Mouse (Mus musculus) hindbrain, embryonic 10.5 days (tissue): Measurements from ENCODE around the gene Utp11. TPM values are rescaled to one million over a fixed set of nuclear protein-coding genes. Genes with fewer than 3 reads are reported as not detected.
A peak's percentile ranks its signal among the peaks of the same experiment; 100 is the strongest.

Source experiments
- DNase-seq: peaks from one replicate; pipeline ENCODE4 v3.0.0-alpha.2; 2017; ENCODE audit warnings: low spot score
- H3K27ac ChIP-seq: fragments of 300-500 bp; sonication (generic); 2 replicates; pipeline ENCODE4 v1.5.1; 2016; ENCODE audit warnings: mild to moderate bottlenecking, moderate library complexity
- H3K27me3 ChIP-seq: fragments of 300-500 bp; sonication (generic); 2 replicates; pipeline ENCODE4 v1.6.1; 2016; ENCODE audit warnings: mild to moderate bottlenecking; ENCODE audit not compliant: poor library complexity, insufficient read depth, severe bottlenecking
- H3K36me3 ChIP-seq: fragments of 300-500 bp; sonication (generic); 2 replicates; pipeline ENCODE4 v1.6.1; 2016; ENCODE audit warnings: mild to moderate bottlenecking, moderate library complexity
- H3K4me1 ChIP-seq: fragments of 300-500 bp; sonication (generic); replicated peaks from 2 replicates; pipeline ENCODE4 v1.6.1; 2016; ENCODE audit warnings: mild to moderate bottlenecking
- H3K4me3 ChIP-seq: fragments of 300-500 bp; sonication (generic); 2 replicates; pipeline ENCODE4 v1.5.1; 2016; ENCODE audit warnings: mild to moderate bottlenecking, moderate library complexity
- H3K9me3 ChIP-seq: fragments of 300-500 bp; sonication (generic); 2 replicates; pipeline ENCODE4 v1.6.1; 2016; ENCODE audit warnings: mild to moderate bottlenecking, moderate library complexity
- WGBS: fragments of 180-500 bp; shearing (Covaris S2); methylation state at CpG from one replicate; pipeline ENCODE4 v1.1.7; 2016; 5-methylcytosine and 5-hydroxymethylcytosine counted together
- polyA plus RNA-seq: library from polyadenylated mRNA; unstranded; fragments of >200 nt; fragmentation: Nextera tagmentation; extraction: Ambion mirVana; gene quantifications from 2 replicates; pipeline ENCODE4 v1.2.1, GENCODE M21; 2016

Utp11 gene
- polyA plus RNA-seq, 1 experiment from 2014 or later, result 62.8 TPM

DNA sequence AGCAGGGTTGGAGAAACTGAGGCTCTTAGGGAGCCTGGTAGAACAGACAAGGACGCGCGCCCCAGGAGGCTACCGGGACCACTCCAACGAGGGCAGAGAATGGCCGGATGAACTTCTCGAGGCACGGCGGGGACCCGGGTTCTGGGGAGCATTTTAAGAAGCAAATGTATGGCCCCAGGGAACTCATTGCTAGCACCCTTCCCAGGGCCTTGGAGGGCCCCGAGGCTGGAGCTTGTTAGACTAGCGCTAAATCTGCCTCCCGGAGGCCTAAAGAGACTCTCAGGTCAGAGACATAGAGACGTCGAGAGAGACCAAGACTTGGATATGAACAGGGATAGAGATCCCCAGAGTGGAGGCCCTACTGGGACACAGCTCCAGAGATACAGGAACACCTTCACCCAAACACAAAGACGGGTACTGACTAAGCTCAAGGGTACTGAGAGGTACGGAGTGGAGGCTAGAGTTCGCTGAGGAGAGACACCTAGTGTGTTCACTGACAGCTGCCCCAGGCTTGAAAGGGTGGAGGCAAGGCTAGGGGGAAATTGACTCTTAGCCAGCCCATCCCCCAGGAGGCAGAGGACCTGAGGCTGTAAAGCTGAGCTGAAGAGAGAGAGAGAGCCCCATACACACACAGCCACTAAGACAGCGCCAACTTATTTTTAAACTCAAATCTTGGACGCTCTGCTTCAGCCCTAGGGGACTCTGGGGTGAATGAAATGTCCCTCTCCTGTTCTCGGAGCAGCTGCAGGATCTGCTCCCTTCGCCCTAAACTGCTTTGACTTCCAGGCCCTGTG lies 7.8 kb upstream of the Utp11 start:
- no peaks in the 10 kb centered on the region for H3K9me3 ChIP-seq
- peak; percentile 37 for DNase-seq
- peak overlapping the region; percentile 91 for H3K4me3 ChIP-seq
- H3K27me3 ChIP-seq, result peaks cover 64% of the 10 kb centered on the region
- WGBS, result 3% methylated on average over 22 of the region's 22 CpGs
- H3K4me1 ChIP-seq, result peaks cover 69% of the 10 kb centered on the region
- H3K27ac ChIP-seq, result peak overlapping the region; percentile 89
- H3K36me3 ChIP-seq, result peaks cover 3% of the 10 kb centered on the region; the same call in 1 of the 2 replicates

DNA sequence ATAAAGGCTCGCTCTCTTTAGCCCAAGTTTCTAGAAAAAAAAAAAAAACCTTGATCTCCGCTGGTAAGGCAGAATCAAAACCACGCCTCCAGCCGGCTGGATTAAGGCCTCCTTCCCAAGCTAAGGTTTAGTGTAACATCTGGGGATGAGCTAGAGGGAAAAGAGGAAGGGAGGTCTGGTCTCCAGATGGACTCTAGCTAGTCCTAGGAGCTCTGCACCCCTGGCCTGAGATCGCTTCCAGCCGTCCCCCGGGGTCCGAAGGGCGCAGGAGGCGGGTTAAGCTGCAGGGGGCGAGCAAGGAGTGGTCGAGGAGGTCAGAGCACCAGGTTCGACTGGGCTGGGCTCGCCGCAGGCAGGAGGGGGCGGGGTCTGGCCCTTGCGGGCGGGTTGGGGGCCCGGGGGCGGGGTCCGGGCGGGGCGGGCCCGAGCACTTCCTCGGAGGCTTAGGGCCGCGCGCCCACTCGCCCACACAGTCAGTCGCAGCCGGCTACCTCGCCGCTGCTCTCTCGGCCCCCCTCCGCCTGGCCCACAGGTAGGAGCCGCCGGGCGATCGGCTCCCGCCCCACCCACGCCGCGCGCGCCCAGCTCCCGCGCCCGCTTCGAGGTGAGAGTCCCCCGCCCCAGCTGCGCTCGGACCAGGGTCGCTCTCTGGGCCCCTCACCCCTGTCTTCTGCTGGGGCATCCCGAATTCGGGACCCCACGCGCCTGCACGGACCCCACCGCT lies 7.0 kb upstream of the Utp11 start, which contains the start of gene Fhl3:
Gene Fhl3, plus strand, starts transcription at position 454 of the 724 bp plus-strand sequence.
- WGBS, result under 1% methylated on average over 54 of the region's 59 CpGs
- peak within 1 kb of the TSS; percentile 91 for H3K4me3 ChIP-seq
- no peaks in the 10 kb centered on the region for H3K36me3 ChIP-seq
- peak within 1 kb of the TSS; percentile 89 for H3K27ac ChIP-seq
- peaks cover 68% of the 10 kb centered on the region for H3K4me1 ChIP-seq
- peaks cover 64% of the 10 kb centered on the region for H3K27me3 ChIP-seq
- peak; percentile 80 for DNase-seq
- no peaks in the 10 kb centered on the region for H3K9me3 ChIP-seq

DNA sequence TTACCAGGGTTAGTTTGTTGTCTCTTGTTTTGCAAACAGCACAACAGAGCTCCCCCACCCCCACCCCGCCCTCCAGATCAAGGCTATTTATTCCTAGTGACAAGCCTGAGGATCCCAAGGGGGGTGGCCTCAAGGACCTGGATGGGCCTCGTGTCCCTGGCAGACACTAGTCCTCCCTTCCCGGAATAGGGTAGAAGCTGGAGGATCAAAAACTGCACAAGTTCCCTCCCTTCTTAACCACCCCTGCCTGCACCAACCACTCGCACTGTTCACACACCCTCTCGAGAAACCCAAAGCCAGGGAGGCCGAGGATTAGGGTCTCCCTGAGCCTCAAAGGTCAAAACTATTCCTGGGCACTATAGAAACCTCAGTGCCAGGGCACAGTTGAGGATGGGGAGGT lies 6.4 kb upstream of the Utp11 start:
- H3K27me3 ChIP-seq, result peaks cover 68% of the 10 kb centered on the region
- H3K27ac ChIP-seq, result peak overlapping the region; percentile 89; the same call in 1 of the 2 replicates
- no peak for DNase-seq
- H3K9me3 ChIP-seq, result no peaks in the 10 kb centered on the region
- H3K4me3 ChIP-seq, result peak overlapping the region; percentile 91
- H3K36me3 ChIP-seq, result no peaks in the 10 kb centered on the region
- peaks cover 62% of the 10 kb centered on the region for H3K4me1 ChIP-seq
- 5% methylated on average over 6 of the region's 6 CpGs for WGBS

- H3K27ac ChIP-seq, result no peak overlapping the region
- peaks cover 50% of the 10 kb centered on the region for H3K4me1 ChIP-seq
- H3K9me3 ChIP-seq, result no peaks in the 10 kb centered on the region
- WGBS, result 14% methylated on average over 18 of the region's 18 CpGs
- peaks cover 44% of the 10 kb centered on the region for H3K27me3 ChIP-seq
- no peak for DNase-seq
- H3K36me3 ChIP-seq, result no peaks in the 10 kb centered on the region
- peak overlapping the region; percentile 9; the same call in 1 of the 2 replicates for H3K4me3 ChIP-seq
Measured at GRCm38 (mm10) chr4:124695786-124696516, 2.6 kb upstream of the Utp11 start.

DNA sequence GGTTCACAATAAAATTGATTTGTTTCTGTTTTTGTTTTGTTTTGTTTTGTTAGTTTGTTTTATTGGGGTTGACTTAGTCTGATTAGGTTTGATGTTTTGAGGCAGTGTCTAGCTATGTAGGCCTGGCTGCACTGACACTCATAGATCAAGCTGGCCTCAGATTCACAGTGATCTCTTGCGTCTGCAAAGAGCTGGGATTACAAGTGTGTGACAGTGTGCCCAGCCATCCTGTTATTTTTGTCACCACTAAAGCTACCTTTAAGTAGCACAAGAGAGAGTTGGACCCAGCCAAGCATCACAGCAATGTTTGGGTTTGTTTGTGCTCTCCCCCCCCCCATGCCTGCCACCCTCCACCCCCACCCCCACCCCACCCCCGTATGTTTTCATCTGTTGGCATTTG lies 1.2 kb upstream of the Utp11 start:
- peaks cover 36% of the 10 kb centered on the region for H3K27me3 ChIP-seq
- 81% methylated on average over 2 of the region's 2 CpGs for WGBS
- H3K27ac ChIP-seq, result no peak overlapping the region
- no peak for DNase-seq
- H3K4me1 ChIP-seq, result peaks cover 38% of the 10 kb centered on the region
- no peak overlapping the region for H3K4me3 ChIP-seq
- H3K36me3 ChIP-seq, result peaks cover 1% of the 10 kb centered on the region
- H3K9me3 ChIP-seq, result no peaks in the 10 kb centered on the region

DNA sequence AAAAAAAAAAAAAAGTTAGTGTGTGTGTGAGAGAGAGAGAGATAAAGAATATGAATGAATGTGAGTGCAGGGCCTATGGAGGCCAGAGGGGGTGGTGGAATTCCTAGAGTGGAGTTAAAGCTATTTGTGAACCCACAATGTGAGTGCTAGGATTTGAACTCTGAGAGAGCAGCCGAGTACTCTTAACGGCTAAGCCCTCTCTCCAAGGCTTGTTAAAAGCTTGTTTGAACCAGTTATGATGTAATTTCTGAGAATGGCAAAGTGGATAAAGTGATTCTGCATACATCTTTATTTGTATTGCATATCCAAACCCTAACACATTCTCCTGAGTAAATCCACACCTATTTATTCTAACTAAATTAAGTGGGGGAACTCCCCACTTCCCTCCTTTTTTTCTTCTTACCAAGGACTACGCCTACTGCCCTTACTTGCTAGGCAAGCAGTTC lies 961 bp downstream of the Utp11 start:
- peak overlapping the region; percentile 91; the same call in 1 of the 2 replicates for H3K27ac ChIP-seq
- H3K27me3 ChIP-seq, result peaks cover 21% of the 10 kb centered on the region
- no peak for DNase-seq
- H3K4me3 ChIP-seq, result peak overlapping the region; percentile 95
- WGBS, result 77% methylated on average over 3 of the region's 3 CpGs
- H3K36me3 ChIP-seq, result peaks cover 22% of the 10 kb centered on the region
- H3K4me1 ChIP-seq, result peaks cover 33% of the 10 kb centered on the region
- no peaks in the 10 kb centered on the region for H3K9me3 ChIP-seq

DNA sequence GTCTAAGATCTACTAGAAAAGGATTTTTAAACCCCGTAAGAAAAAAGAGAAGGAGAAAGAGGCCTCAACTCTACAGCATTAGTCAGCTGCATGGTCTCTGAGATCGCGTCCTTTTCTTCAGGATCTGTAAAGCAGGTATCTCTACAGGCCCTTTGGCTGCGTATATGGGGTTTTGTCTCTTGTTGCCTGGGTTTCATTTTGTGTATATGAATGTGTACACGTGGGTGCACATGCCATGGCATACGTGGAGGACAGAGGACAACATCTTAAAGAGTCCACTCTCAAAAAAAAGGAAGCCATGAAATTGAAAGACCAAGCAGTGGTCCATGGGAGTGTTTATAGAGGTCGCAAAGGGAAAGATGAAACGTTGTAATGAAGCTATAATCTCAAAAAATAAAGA lies 1.9 kb downstream of the Utp11 start:
- Histone ChIP-seq H3K9me3 (no peaks in the 10 kb centered on the region), H3K36me3 (peaks cover 28% of the 10 kb centered on the region), H3K27me3 (peaks cover 21% of the 10 kb centered on the region), H3K4me1 (peaks cover 33% of the 10 kb centered on the region), H3K27ac (no peak overlapping the region), H3K4me3 (no peak overlapping the region)
- 90% methylated on average over 8 of the region's 8 CpGs for WGBS
- no peak for DNase-seq

DNA sequence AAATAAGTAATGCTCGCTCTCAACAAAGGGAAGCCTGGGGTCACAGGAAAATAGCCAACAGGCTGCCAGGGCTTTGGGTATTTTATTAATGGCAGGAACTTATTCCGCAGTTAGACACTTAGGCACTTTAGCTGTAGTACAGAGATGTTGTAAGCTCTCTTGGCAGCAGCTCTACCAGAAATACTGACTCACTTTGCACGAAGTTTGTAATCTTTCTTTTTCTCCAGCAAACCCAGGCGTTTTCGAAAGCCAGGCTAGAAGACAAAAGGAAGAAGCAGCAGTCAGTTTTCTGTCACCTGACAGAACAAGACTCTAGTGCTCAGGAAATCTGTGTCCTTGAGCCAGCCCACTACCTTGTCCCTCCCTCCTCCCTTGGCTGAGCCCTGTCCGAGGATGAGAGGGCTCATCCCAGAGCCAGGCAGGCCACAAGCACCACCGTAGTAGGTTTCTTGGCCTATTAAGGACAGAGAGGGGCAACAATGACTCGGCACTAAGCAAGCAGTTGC lies 7.5 kb downstream of the Utp11 start:
- no peak overlapping the region for H3K4me3 ChIP-seq
- DNase-seq, result no peak
- WGBS, result 93% methylated on average over 8 of the region's 8 CpGs
- H3K9me3 ChIP-seq, result no peaks in the 10 kb centered on the region
- H3K4me1 ChIP-seq, result peaks cover 2% of the 10 kb centered on the region
- no peaks in the 10 kb centered on the region for H3K27me3 ChIP-seq
- H3K36me3 ChIP-seq, result peaks cover 80% of the 10 kb centered on the region
- no peak overlapping the region for H3K27ac ChIP-seq

- WGBS, result 94% methylated on average over 8 of the region's 8 CpGs
- H3K4me3 ChIP-seq, result no peak overlapping the region
- no peaks in the 10 kb centered on the region for H3K27me3 ChIP-seq
- DNase-seq, result no peak
- no peaks in the 10 kb centered on the region for H3K4me1 ChIP-seq
- no peak overlapping the region for H3K27ac ChIP-seq
- H3K36me3 ChIP-seq, result peaks cover 85% of the 10 kb centered on the region
- H3K9me3 ChIP-seq, result no peaks in the 10 kb centered on the region
Measured at GRCm38 (mm10) chr4:124685453-124685852, 7.9 kb downstream of the Utp11 start.

DNA sequence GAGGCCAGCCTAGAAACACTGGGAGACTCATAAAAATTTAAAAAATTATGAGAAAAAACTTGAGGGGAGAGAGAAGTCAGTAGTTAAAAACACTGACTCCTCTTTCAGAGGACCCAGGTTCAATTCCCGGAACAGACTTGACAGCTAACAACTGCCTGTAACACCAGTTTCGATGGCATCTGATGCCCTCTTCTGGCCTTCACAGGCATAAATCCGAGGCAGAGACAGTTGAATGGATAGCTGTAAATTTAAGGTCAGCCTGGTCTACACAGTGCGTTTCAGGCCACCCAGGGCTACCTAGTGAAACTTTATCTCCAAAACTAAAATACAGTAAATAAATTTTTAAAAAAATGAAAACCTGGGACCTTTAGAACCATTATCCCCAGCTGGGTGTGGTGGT lies 8.4 kb downstream of the Utp11 start:
- H3K27me3 ChIP-seq, result no peaks in the 10 kb centered on the region
- no peaks in the 10 kb centered on the region for H3K9me3 ChIP-seq
- no peak overlapping the region for H3K4me3 ChIP-seq
- peaks cover 89% of the 10 kb centered on the region for H3K36me3 ChIP-seq
- no peak overlapping the region for H3K27ac ChIP-seq
- no peak for DNase-seq
- WGBS, result 82% methylated on average over 4 of the region's 4 CpGs
- H3K4me1 ChIP-seq, result no peaks in the 10 kb centered on the region

GRCm38 (mm10) chr4:124683474-124683873 lies 9.9 kb downstream of the Utp11 start:
- DNase-seq, result no peak
- no peak overlapping the region for H3K27ac ChIP-seq
- peaks cover 92% of the 10 kb centered on the region for H3K36me3 ChIP-seq
- H3K9me3 ChIP-seq, result no peaks in the 10 kb centered on the region
- H3K4me1 ChIP-seq, result no peaks in the 10 kb centered on the region
- 90% methylated on average over 4 of the region's 4 CpGs for WGBS
- H3K4me3 ChIP-seq, result no peak overlapping the region
- no peaks in the 10 kb centered on the region for H3K27me3 ChIP-seq

- H3K36me3 ChIP-seq, result peaks cover 92% of the 10 kb centered on the region
- WGBS, result 69% methylated on average over 7 of the region's 7 CpGs
- H3K9me3 ChIP-seq, result no peaks in the 10 kb centered on the region
Measured at GRCm38 (mm10) chr4:124682270-124682669, 11.1 kb downstream of the Utp11 start.

More at GRCm38 (mm10) chr4:124682270-124682669, 11.1 kb downstream of the Utp11 start:
- no peak for DNase-seq
- no peak overlapping the region for H3K4me3 ChIP-seq
- H3K4me1 ChIP-seq, result no peaks in the 10 kb centered on the region
- no peak overlapping the region for H3K27ac ChIP-seq
- no peaks in the 10 kb centered on the region for H3K27me3 ChIP-seq
